Mouse (Mus musculus) ovary, adult 2 months (tissue): ENCODE data around the gene Srxn1. TPM values are rescaled to one million over a fixed set of nuclear protein-coding genes. Genes with fewer than 3 reads are reported as not detected.

Source experiments
- polyA plus RNA-seq: library from polyadenylated mRNA; depleted of rRNA; stranded (reverse); fragments of >200 nt; gene quantifications from 2 replicates; pipeline ENCODE4 v1.2.3, GENCODE M21; 2012; rRNA removed

Srxn1 gene
- polyA plus RNA-seq: 76.5 and 90.4 TPM in 2 replicates

DNA sequence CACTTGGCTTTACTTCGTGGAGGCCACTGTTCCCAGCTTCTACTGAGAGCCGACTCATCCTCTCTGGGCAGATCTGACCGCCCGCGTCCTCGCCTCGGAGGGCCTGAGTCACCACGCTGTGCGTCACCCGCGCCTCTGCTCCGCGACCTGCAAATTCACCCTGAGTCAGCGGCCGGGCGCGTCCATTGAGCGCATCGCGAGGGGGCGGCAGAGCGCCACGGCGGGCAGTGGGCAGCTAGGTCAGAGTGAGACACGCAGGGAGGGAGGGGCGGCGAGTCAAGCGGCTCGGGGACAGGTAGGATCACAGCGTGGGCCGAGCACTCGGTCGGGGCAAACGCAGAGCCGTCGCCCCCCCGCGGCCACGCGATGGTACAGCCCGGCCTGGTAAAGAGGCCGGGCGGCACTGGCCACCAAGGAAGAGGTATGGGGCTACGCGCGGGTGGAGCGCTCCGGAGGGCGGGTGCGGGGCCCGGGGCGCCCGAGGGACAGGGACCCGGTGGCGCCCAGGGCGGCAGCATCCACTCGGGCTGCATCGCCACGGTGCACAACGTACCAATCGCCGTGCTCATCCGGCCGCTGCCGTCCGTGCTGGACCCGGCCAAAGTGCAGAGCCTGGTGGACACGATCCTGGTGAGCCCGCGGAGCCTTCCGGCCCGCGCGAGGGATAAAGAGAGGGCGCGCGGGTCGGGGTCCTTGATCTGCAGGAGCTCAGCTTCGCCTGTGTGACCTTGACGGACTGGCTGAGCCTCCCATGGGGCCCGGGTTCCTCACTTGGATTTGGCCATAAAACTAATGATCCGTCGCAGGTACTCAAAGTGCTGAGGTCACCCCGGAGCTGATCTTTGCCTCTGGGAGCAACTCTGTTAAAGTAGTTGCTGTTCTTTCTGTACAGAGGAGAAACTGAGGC lies at the start of gene Srxn1:
TSS of gene Srxn1 (plus strand) at position 199 of the 907 bp plus-strand sequence.

DNA sequence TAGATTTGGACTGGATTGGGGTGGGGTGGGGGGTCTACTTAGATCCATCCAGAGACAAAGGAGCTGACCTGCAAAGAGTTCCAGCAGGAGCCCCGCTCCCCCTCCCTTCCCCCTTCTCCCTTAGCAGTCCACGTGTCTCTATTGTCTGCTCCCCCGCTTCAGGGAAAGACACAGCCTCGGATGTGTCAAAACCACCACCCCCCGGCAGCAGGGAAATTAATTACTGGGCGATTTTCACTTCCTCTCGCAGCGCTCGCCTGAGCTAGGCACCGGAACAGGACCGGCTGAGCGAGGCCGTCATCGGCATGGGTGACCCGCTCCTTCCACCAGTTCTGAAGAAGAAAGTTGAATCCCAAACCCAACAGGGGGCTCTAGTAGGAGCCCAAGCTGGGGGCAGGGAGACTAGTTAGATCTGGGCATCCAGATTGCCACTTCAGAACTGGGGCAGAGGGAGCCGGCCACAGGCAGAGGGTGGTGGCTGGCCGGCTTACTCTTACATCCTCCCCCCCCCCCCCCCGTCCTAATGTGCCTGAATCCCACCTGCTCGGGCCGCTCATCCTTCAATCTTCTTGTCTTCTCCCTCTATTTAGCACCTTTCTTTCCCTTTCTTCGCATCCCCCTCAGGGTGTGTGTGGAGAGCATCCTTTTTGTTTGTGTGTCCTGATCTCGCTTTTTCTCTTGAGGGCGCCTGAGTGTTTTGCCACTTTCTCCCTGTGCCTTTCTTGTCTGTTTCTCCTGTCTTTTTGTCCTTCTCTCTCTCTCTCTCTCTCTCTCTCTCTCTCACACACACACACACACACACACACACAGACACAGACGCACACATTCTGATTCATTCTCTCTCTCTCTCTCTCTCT lies 24.4 kb upstream of the Srxn1 start, which contains the start of gene Scrt2:
TSS of gene Scrt2 (plus strand) at position 845 of the 857 bp plus-strand sequence.

GRCm38 (mm10) chr2:152143279-152144157 lies 38.2 kb downstream of the Srxn1 start, which contains the start of gene Tcf15:
Gene Tcf15, plus strand, starts transcription at chr2:152143561.

Other genes starting within 250 kb of the Srxn1 start
- gene Angpt4, start 194.3 kb upstream of the Srxn1 start, polyA plus RNA-seq: 25.7 and 26.6 TPM in 2 replicates
- 31.5 and 35.5 TPM in 2 replicates for gene Fam110a, start 125.3 kb upstream of the Srxn1 start, polyA plus RNA-seq
- 20.8 and 21.7 TPM in 2 replicates for gene Slc52a3, start 109.0 kb upstream of the Srxn1 start, polyA plus RNA-seq
- 0.06 TPM in 1 of 2 replicates, not detected in the other for gene Scrt2, start 24.0 kb upstream of the Srxn1 start, polyA plus RNA-seq
- 13.4 and 20.7 TPM in 2 replicates for gene Tcf15, start 38.0 kb downstream of the Srxn1 start, polyA plus RNA-seq
- gene Csnk2a1, start 121.3 kb downstream of the Srxn1 start, polyA plus RNA-seq: 12.7 and 14.1 TPM in 2 replicates
- gene Tbc1d20, start 188.3 kb downstream of the Srxn1 start, polyA plus RNA-seq: 54.5 and 56.4 TPM in 2 replicates
- 335 and 401 TPM in 2 replicates for gene Rbck1, start 227.1 kb downstream of the Srxn1 start, polyA plus RNA-seq
- 3.9 and 6.1 TPM in 2 replicates for gene Trib3, start 238.5 kb downstream of the Srxn1 start, polyA plus RNA-seq